Mouse (Mus musculus): Measurements from ENCODE around the gene Dnajc28. TPM values are rescaled to one million over a fixed set of nuclear protein-coding genes. Genes with fewer than 3 reads are reported as not detected.

The Dnajc28 gene
- total and polyA plus RNA-seq, 2 experiments from 2014 or later, result 3.6 to 6.1 TPM

DNA sequence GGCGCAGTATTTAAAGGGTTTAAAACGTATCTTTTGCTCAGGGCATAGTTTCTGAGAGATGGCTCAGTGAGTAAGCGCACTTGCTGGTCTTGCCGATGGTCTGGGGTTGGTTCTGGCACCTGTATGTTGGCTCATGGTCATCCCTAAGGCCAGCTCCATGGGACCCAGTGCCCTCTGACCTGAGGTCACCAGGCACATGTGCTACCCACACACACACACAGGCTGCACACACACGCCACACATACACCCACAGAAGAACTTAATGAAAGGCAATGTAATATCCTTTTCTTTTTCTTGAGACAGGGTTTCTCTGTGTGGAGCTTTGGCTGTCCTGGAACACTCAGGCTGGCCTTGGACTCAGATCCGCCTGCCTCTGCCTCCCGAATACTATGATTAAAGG lies 14.1 kb upstream of the Dnajc28 start:
- Histone ChIP-seq H3K4me1 (ENCODE audit: insufficient read depth) (no peaks in the 10 kb centered on the region), H3K27me3 (ENCODE audit: insufficient read depth, low read length) (no peaks in the 10 kb centered on the region), H3K4me2 (ENCODE audit: low read depth) (no peak overlapping the region), H3K9ac (no peak overlapping the region), H3K9me3 (ENCODE audit: low read length) (no peaks in the 10 kb centered on the region), H3K27ac (ENCODE audit: low read depth, low read length) (no peak overlapping the region), H3K4me3 (ENCODE audit: low read depth, low read length) (no peak overlapping the region), H3K36me3 (ENCODE audit: insufficient read depth) (peaks cover 73% of the 10 kb centered on the region)
- ATAC-seq, result no peak
- DNase-seq, result no peak
- no peak for TF ChIP-seq CTCF (IDR thresholded peaks at IDR 0.05; ENCODE audit: low read depth)
- WGBS, result 95% methylated on average over 7 of the region's 7 CpGs

- H3K36me3 ChIP-seq (ENCODE audit: insufficient read depth), result peaks cover 73% of the 10 kb centered on the region
- TF ChIP-seq CTCF (IDR thresholded peaks at IDR 0.05; ENCODE audit: low read depth), result no peak
- H3K4me2 ChIP-seq (ENCODE audit: low read depth), result no peak overlapping the region
- no peaks in the 10 kb centered on the region for H3K27me3 ChIP-seq (ENCODE audit: insufficient read depth, low read length)
- no peak for ATAC-seq
- H3K27ac ChIP-seq (ENCODE audit: low read depth, low read length), result no peak overlapping the region
- no peaks in the 10 kb centered on the region for H3K9me3 ChIP-seq (ENCODE audit: low read length)
- H3K9ac ChIP-seq, result no peak overlapping the region
- 79% methylated on average over 5 of the region's 5 CpGs for WGBS
- no peaks in the 10 kb centered on the region for H3K4me1 ChIP-seq (ENCODE audit: insufficient read depth)
- H3K4me3 ChIP-seq (ENCODE audit: low read depth, low read length), result no peak overlapping the region
- no peak for DNase-seq
Observed at GRCm38 (mm10) chr16:91632439-91632838, 13.6 kb upstream of the Dnajc28 start.

DNA sequence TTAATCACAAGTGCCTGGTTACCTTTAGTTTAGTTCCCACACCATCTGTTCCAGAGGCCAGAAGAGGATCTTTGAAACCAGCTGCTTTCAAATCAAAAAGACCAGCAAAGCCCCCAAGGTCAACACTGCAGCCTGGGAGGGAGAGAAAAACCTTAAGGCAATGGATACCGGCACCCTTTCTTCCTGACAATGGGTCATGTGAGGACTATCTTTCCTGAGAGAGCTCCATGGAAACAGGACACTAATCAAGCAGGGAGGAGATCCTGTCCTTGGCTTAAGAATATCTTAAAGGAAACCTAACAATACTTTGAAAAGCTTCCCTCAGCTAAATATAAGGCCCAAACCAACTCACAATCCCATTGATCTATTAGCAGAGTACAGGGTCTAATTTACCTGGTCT lies 11.8 kb upstream of the Dnajc28 start:
- 69% methylated on average over 1 of the region's 1 CpGs for whole genome bisulfite sequencing
- ATAC-seq (no peak), DNase-seq (no peak)
- Histone ChIP-seq H3K9ac (no peak overlapping the region), H3K27me3 (ENCODE audit: insufficient read depth, low read length) (no peaks in the 10 kb centered on the region), H3K9me3 (ENCODE audit: low read length) (no peaks in the 10 kb centered on the region), H3K4me2 (ENCODE audit: low read depth) (no peak overlapping the region), H3K4me1 (ENCODE audit: insufficient read depth) (no peaks in the 10 kb centered on the region), H3K4me3 (ENCODE audit: low read depth, low read length) (no peak overlapping the region), H3K27ac (ENCODE audit: low read depth, low read length) (no peak overlapping the region), H3K36me3 (ENCODE audit: insufficient read depth) (peaks cover 65% of the 10 kb centered on the region)
- TF ChIP-seq CTCF (IDR thresholded peaks at IDR 0.05; ENCODE audit: low read depth), result no peak

GRCm38 (mm10) chr16:91629749-91630148 lies 10.9 kb upstream of the Dnajc28 start:
- no peaks in the 10 kb centered on the region for H3K9me3 ChIP-seq (ENCODE audit: low read length)
- H3K27ac ChIP-seq (ENCODE audit: low read depth, low read length), result no peak overlapping the region
- H3K36me3 ChIP-seq (ENCODE audit: insufficient read depth), result peaks cover 63% of the 10 kb centered on the region
- DNase-seq (no peak), ATAC-seq (no peak)
- H3K4me1 ChIP-seq (ENCODE audit: insufficient read depth), result no peaks in the 10 kb centered on the region
- TF ChIP-seq CTCF (IDR thresholded peaks at IDR 0.05; ENCODE audit: low read depth), result no peak
- no peaks in the 10 kb centered on the region for H3K27me3 ChIP-seq (ENCODE audit: insufficient read depth, low read length)
- H3K4me2 ChIP-seq (ENCODE audit: low read depth), result no peak overlapping the region
- 93% methylated on average over 4 of the region's 4 CpGs for WGBS
- H3K4me3 ChIP-seq (ENCODE audit: low read depth, low read length), result no peak overlapping the region
- H3K9ac ChIP-seq, result no peak overlapping the region

DNA sequence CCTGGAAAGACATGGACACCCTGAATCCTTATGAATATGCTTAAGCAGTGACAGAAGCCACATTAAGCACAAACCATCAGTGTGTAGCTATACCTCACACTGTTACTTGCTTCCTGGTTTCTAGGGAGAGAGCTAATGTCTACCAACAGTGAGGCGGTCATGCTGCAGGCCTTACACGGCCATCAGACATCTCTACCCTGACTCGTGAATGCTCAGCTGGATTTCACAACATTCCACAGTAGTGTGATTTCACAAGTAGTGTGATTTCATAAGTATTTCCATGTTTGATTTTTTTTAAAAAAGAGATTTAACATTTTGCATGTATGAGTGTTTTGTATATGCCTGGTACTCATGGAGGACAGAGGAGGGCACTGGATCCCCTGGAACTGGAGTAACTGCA lies 9.8 kb upstream of the Dnajc28 start:
- no peaks in the 10 kb centered on the region for H3K4me1 ChIP-seq (ENCODE audit: insufficient read depth)
- TF ChIP-seq CTCF (IDR thresholded peaks at IDR 0.05; ENCODE audit: low read depth), result no peak
- H3K27ac ChIP-seq (ENCODE audit: low read depth, low read length), result no peak overlapping the region
- ATAC-seq, result no peak
- H3K4me3 ChIP-seq (ENCODE audit: low read depth, low read length), result no peak overlapping the region
- H3K9me3 ChIP-seq (ENCODE audit: low read length), result no peaks in the 10 kb centered on the region
- WGBS, result 93% methylated on average over 3 of the region's 3 CpGs
- H3K4me2 ChIP-seq (ENCODE audit: low read depth), result no peak overlapping the region
- H3K27me3 ChIP-seq (ENCODE audit: insufficient read depth, low read length), result no peaks in the 10 kb centered on the region
- DNase-seq, result no peak
- H3K36me3 ChIP-seq (ENCODE audit: insufficient read depth), result peaks cover 67% of the 10 kb centered on the region
- no peak overlapping the region for H3K9ac ChIP-seq

DNA sequence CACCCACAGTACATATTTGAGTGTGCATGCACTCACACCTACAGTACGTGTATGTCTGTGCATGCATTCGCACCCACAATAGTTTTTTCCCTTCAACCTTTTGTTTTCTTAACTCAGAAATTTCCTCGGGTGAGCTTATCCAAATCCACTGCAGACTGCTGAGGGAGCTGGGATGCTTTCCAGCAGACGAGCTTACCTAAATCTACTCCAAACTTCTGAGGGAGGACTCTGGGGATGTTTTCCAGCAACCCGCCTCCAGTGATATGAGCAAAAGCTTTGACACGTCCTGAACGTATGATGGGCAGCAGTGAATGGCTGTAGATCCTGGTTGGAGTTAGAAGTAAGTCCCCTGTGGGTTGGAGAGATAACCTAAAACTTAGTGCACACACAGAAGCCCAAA lies 9.0 kb upstream of the Dnajc28 start:
- Histone ChIP-seq H3K4me2 (ENCODE audit: low read depth) (no peak overlapping the region), H3K27me3 (ENCODE audit: insufficient read depth, low read length) (no peaks in the 10 kb centered on the region), H3K27ac (ENCODE audit: low read depth, low read length) (no peak overlapping the region), H3K9me3 (ENCODE audit: low read length) (no peaks in the 10 kb centered on the region), H3K4me3 (ENCODE audit: low read depth, low read length) (no peak overlapping the region), H3K4me1 (ENCODE audit: insufficient read depth) (no peaks in the 10 kb centered on the region), H3K36me3 (ENCODE audit: insufficient read depth) (peaks cover 68% of the 10 kb centered on the region), H3K9ac (no peak overlapping the region)
- TF ChIP-seq CTCF (IDR thresholded peaks at IDR 0.05; ENCODE audit: low read depth), result no peak
- DNase-seq (no peak), ATAC-seq (no peak)
- 87% methylated on average over 7 of the region's 7 CpGs for WGBS

DNA sequence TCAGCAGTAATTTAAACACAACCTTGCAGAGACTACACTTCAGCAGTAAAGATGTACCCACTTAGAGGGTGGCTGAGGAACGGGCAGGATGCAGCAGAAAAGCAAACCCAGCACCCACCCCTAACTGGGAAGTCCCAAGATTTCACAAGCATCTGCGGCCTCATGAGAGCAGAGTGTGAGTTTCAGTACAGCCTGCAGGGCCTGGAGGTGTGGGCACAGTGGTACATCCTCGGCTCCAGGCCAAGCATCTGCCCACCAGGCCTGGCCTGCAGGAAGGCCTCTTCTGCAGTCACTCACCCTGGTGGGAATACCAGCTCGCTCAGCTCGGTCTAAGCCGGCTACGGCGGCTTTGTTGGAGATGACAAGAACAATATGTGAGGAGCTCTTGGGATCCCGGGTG lies 4.2 kb upstream of the Dnajc28 start:
- Histone ChIP-seq H3K27me3 (ENCODE audit: insufficient read depth, low read length) (no peaks in the 10 kb centered on the region), H3K4me1 (ENCODE audit: insufficient read depth) (peaks cover 2% of the 10 kb centered on the region), H3K27ac (ENCODE audit: low read depth, low read length) (no peak overlapping the region), H3K9ac (no peak overlapping the region), H3K36me3 (ENCODE audit: insufficient read depth) (peaks cover 59% of the 10 kb centered on the region), H3K4me3 (ENCODE audit: low read depth, low read length) (no peak overlapping the region), H3K4me2 (ENCODE audit: low read depth) (no peak overlapping the region), H3K9me3 (ENCODE audit: low read length) (no peaks in the 10 kb centered on the region)
- ATAC-seq (no peak), DNase-seq (no peak)
- no peak for TF ChIP-seq CTCF (IDR thresholded peaks at IDR 0.05; ENCODE audit: low read depth)
- 99% methylated on average over 9 of the region's 9 CpGs for WGBS

GRCm38 (mm10) chr16:91620991-91621390 lies 2.2 kb upstream of the Dnajc28 start:
- H3K4me2 ChIP-seq (ENCODE audit: low read depth), result no peak overlapping the region
- peaks cover 48% of the 10 kb centered on the region for H3K36me3 ChIP-seq (ENCODE audit: insufficient read depth)
- H3K27ac ChIP-seq (ENCODE audit: low read depth, low read length), result no peak overlapping the region
- DNase-seq, result no peak
- H3K4me1 ChIP-seq (ENCODE audit: insufficient read depth), result peaks cover 4% of the 10 kb centered on the region
- TF ChIP-seq CTCF (IDR thresholded peaks at IDR 0.05; ENCODE audit: low read depth), result no peak
- no peak overlapping the region for H3K9ac ChIP-seq
- WGBS, result 94% methylated on average over 11 of the region's 11 CpGs
- no peak overlapping the region for H3K4me3 ChIP-seq (ENCODE audit: low read depth, low read length)
- ATAC-seq, result no peak
- no peaks in the 10 kb centered on the region for H3K27me3 ChIP-seq (ENCODE audit: insufficient read depth, low read length)
- H3K9me3 ChIP-seq (ENCODE audit: low read length), result no peaks in the 10 kb centered on the region

All from forebrain, postnatal 0 days (tissue).